Mouse (Mus musculus) thymus, postnatal 25 days (tissue): ENCODE measurements around the gene Ppp2r3c.
"Not testable (repeated sequence)": the region's sequence is repeated elsewhere in the genome, so short reads cannot be mapped to it uniquely, and the experiment has no call there.

Source experiments
- DNase-seq: peaks from one replicate; pipeline ENCODE4 v3.0.0; 2022

Ppp2r3c gene

DNA sequence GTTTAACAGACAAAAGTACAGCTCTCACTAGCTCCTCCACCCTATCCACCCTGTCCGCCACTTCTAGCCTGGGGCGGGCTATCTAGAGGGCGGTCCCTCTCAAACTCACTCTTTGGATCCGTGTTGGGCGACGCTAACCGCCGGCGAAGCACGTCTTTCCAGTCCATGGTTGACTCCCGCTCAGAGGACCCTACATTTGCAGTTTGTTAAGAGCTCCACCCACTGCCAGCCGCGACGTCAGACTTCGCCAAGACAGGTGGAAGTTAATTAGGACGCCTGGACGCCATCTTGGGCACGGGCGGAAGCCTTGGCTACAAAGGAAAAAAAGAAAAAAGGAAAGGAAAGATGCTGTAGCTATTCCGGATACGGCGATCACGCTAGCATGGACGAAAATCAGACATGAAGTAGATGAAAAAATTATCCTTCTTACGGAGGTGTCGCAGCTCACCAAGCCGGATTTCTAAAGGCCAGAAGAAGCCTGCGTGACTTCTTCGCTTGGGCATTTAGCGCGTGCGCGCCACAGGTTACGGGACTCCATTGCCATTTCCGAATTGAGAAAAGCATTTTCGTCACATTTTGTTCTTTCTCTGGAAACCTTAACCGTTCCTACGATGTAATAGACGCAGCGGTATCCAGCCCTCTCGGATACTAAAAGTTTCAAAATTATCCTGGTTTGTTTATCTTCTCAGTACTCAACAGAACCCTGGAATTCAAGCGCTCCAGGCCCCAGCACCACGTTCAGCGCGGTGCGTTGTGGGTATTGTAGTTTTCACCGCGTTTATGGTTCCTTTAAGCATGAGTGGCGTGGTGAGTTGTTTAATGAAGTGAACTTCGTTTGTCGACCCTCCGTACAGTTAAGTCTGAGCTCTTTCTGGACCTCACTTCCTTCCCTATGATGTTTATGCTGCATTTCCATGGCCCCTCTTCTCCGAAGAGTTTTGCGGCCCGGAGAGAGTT lies at the start of gene Ppp2r3c:
TSS of gene Ppp2r3c (minus strand) at position 514 of the 957 bp plus-strand sequence.
- peak; percentile 91 for DNase-seq

DNA sequence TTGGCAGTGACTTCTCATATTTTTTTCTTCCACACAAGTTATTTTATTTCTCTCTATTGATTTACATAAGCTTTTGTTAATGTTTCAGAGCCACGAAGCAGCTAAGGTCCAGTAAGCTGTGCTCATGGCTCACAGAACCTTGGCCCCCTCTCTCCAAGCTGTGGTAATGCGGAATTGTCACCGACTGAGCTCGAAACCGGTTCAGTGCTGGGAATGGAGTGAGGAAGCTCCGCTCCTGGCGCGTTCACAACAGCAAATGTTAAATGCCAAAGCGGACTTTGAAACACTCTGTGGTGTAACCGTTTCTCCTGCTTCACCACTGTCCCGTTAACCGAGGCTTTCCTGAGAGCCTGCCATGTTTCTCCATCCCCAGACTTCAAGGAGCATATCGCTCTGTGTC lies 41.8 kb upstream of the Ppp2r3c start:
- DNase-seq = no peak

GRCm38 (mm10) chr12:55343998-55344397 lies 41.2 kb upstream of the Ppp2r3c start:
- DNase-seq = no peak

- not testable (repeated sequence) for DNase-seq
These were observed 40.2 kb upstream of the Ppp2r3c start for GRCm38 (mm10) chr12:55343045-55343444.

- DNase-seq = not testable (repeated sequence)
These were observed 35.7 kb upstream of the Ppp2r3c start for GRCm38 (mm10) chr12:55338490-55338889.

DNA sequence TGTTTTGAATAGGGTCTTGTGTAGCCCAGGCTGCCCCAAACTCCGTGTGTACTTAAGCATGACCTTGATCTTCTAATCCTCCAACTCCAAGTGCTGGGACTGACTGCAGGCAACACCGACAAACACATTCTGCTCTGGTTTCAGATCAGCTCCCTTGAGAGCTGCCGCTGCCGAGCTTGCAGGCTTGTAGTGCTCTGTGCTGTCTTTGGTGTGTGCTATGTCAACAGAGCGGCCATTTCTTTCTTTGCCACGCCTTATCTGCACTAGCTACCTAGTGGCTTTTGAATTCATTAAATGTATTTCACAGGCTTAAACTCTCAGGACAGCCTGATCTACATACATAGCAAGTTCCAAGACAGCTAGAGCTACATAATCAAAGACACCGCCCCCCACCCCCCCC lies 30.9 kb upstream of the Ppp2r3c start:
- DNase-seq = no peak

- DNase-seq = no peak
These were observed 26.6 kb upstream of the Ppp2r3c start for GRCm38 (mm10) chr12:55329351-55329750.

DNA sequence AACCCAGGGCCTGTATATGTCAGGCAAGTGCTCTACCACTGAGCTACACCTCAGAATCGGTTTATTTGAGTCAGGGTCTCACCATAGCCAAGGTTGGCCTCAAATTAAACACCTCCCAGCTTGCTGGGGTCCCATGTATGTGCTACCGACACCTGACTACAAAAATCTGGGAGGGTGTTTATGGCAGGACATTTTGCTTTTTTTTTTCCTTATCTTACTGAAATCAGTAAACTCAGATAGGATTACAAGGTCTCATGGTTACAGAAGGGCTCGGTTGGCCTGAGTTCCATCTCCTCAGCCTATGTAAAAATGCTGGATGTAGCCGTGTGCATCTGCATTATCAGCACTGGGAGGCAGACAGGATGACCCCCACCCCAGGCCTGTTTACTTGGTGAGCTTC lies 26.0 kb upstream of the Ppp2r3c start:
- no peak for DNase-seq

DNA sequence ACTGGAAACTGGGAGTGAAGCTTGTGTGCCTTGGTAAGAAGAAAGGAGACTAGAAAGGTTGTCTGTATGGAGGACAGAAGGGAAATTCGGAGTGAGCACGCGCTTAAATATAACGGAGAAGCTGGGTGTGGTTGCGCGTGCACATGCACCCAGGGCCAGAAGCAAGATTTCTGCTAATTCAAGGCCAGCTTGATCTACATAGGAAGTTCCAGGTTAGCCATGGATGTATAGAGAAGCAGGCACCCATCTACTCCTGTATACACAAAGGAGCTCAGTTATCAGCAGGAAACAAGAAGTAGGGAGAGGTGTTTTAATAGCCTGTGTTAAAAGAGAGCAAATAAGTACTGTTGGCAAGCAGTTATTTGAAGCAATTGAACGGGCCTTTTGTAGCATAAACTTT lies 22.9 kb upstream of the Ppp2r3c start:
- DNase-seq = no peak

DNA sequence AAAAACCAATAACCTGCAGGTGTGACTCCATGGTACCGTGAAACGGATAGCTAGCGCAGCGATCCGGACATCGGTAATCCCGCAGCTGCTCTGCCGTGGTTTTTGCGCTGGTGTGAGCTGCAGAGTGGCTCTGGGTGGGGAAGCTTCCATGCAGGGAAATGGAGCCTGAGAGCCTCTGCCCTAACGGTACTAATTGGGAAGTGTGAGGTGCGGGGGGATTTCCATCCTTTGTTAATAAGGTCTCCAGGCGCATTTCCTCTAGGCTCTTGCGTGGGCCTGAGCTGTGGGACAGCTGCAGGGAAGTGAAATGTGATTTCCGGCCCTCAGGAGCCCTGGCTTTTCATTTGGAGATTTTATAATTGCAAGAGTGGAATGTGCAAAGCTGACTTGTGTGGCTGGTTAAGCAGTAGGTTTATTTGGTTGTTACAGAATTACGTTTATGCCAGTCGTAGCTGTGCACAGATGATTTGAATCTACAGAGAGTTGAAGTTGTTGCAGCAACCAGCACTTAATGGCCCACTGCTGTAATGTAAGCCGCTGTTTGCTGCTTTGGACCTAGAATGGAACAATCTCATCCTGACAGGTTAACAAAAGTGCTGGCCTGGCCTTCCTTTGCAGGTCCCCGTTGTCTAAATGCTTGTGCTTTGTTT lies 19.0 kb upstream of the Ppp2r3c start:
- DNase-seq = no peak

DNA sequence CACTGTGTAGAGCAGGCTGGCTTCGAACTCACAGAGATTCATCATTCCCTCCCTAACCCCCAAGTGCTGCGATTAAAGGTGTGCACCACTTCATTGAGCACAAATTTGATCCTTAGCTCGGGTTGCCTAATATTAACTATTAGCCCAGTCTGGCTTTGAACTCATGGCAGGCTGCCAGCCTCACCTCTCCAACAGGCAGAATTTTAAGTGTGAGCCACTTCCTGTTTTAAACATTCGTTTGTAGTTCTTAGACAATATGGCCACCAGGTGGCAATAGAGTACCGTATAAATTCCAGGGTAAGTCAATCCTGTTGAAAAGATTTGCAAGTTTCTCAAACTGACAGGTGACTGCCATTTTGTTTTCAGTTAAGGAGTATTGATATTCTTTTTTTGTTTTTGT lies 12.4 kb upstream of the Ppp2r3c start:
- DNase-seq = peak; percentile 83

GRCm38 (mm10) chr12:55313901-55314300 lies 11.1 kb upstream of the Ppp2r3c start:
- peak; percentile 21 for DNase-seq

DNA sequence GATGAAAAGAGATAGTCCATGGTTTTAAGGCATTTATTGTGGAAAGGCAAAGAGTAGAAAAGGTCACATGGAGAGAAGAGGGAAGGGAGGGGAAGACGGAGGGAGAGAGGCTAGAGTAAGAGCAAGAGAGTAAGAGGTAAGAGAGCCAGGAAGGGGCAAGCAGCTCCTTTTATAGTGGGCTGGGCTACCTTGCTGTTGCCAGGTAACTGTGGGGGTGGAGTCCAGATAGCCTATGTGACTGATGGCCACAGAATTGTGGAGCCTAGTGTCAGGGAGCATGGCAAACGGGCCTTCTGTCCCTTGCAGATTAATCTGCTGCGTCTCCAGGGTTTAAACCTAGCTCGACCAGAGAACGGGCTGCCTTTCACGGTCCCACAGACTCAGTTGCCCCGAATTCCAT lies 9.0 kb upstream of the Ppp2r3c start:
- no peak for DNase-seq

DNA sequence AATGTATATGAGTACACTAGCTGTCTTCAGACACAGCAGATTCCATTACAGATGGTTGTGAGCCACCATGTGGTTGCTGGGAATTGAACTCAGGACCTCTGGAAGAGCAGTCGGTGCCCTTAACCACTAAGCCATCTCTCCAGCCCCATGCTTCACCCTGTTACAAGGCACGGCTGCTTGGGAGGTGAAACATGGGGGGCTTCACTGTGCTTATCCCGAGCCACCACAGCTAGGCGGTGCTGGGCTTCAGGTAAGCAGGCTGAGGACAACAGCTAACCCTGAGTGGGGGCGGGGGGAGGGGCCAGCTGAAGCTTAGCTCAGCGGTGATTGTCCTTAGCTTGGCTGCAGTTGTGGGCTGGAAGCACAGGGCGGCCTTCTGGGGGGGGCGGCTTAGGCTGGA lies 6.7 kb upstream of the Ppp2r3c start:
- no peak for DNase-seq

- no peak for DNase-seq
These were observed 5.9 kb upstream of the Ppp2r3c start for GRCm38 (mm10) chr12:55308731-55309130.

DNA sequence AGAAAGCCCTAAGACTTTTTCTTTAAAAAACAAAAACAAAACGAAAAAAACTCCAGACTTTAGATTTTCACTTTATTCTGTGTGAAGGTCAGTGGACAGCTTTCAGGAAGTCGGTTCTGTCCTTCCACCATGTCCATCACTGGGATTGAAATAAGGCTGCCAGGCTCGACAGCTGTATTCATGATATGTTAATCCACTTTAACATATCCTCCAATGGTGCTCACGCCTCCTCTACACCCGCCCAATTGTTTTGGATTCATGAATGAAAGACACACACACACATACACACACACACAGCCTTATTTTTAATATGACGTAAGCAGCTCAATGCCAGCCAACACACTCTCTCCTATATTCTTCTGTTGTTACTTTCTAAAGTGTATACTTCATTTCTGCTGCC lies 4.8 kb upstream of the Ppp2r3c start:
- DNase-seq = no peak

GRCm38 (mm10) chr12:55306371-55306770 lies 3.6 kb upstream of the Ppp2r3c start:
- DNase-seq = no peak

GRCm38 (mm10) chr12:55301472-55302300 lies 1.1 kb downstream of the Ppp2r3c start:
- DNase-seq = no peak

- no peak for DNase-seq
These were observed 1.9 kb downstream of the Ppp2r3c start for GRCm38 (mm10) chr12:55300820-55301351.

DNA sequence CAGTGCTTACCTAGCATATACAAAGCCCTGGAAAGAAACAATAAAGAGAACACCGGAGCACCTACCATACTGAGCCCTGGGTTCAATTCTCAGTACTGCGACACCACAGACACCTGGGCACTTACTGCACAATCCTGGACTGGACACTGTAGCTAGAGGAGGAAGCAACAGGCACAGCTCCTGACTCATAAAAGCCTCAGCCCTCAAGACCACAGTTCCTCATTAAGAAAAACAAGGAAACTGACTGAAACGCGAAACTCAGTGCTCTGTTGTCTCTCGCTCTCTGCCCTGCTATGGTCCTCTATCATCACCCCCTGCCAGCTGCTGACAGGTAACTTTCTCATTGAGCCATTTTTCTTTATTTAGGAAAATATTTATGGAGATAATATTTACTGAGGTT lies 3.5 kb downstream of the Ppp2r3c start, which contains the start of gene 1110008L16Rik:
TSS of gene 1110008L16Rik (plus strand) at position 242 of the 400 bp plus-strand sequence.
- no peak for DNase-seq

GRCm38 (mm10) chr12:55298112-55298511 lies 4.7 kb downstream of the Ppp2r3c start:
- DNase-seq = no peak

- not testable (repeated sequence) for DNase-seq
These were observed 25.2 kb downstream of the Ppp2r3c start for GRCm38 (mm10) chr12:55277583-55277982.

DNA sequence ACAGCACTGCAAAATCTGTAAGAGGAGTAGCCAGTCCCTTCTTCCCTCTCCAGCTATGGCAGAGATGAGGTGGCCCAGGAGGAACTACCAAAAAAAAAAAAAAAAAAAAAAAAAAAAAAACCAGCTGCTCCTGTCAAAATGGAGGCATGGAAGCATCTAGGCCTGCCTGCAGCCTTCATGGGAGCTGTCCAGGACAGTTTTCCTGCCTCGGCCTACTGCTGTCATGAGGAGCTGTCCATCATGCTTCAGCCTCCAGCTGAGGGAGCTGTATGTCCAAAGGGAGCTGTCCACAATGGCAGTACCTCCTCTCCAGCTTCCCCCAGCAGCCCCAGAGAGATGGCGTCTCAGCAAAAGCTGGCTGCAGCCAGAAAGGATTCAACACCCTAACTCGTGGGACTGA lies 30.6 kb downstream of the Ppp2r3c start:
- no peak for DNase-seq
